Mouse (Mus musculus) limb, embryonic 14.5 days (tissue): ENCODE results near the gene Gm20388. TPM values are rescaled to one million over a fixed set of nuclear protein-coding genes. Genes with fewer than 3 reads are reported as not detected.

ENCODE experiments used
- ATAC-seq: fragments of 200-750 bp; cut with Nextera tagmentation; 2 replicates; pipeline ENCODE4 v1.8.0; 2017; ENCODE audit warnings: low read depth, moderate number of reproducible peaks, moderate TSS enrichment; ENCODE audit not compliant: low FRiP score
- DNase-seq: peaks from one replicate; pipeline ENCODE4 v3.0.0-alpha.2; 2015; ENCODE audit warnings: low spot score
- H3K27ac ChIP-seq: fragments of 300-500 bp; sonication (generic); replicated peaks from 2 replicates; pipeline ENCODE4 v1.5.1; 2014; ENCODE audit warnings: low read depth, mild to moderate bottlenecking, low read length, moderate library complexity, mixed read lengths
- H3K27me3 ChIP-seq: fragments of 300-500 bp; sonication (generic); 2 replicates; pipeline ENCODE4 v1.6.1; 2014; ENCODE audit warnings: low read length, mixed read lengths; ENCODE audit not compliant: control insufficient read depth, insufficient read depth
- H3K36me3 ChIP-seq: fragments of 300-500 bp; sonication (generic); 2 replicates; pipeline ENCODE4 v1.6.1; 2014; ENCODE audit warnings: mild to moderate bottlenecking, low read length, moderate library complexity, mixed read lengths; ENCODE audit not compliant: control insufficient read depth, insufficient read depth
- H3K4me1 ChIP-seq: fragments of 300-500 bp; sonication (generic); 2 replicates; pipeline ENCODE4 v1.6.1; 2014; ENCODE audit warnings: antibody characterized with exemption, low read length, mixed read lengths; ENCODE audit not compliant: control insufficient read depth, insufficient read depth
- H3K4me2 ChIP-seq: fragments of 300-500 bp; sonication (generic); replicated peaks from 2 replicates; pipeline ENCODE4 v1.6.1; 2014; ENCODE audit warnings: low read depth, mild to moderate bottlenecking, low read length, moderate library complexity; ENCODE audit not compliant: severe bottlenecking
- H3K4me3 ChIP-seq: fragments of 300-500 bp; sonication (generic); replicated peaks from 2 replicates; pipeline ENCODE4 v1.5.1; 2014; ENCODE audit warnings: low read length
- H3K9ac ChIP-seq: fragments of 300-500 bp; sonication (generic); 2 replicates; pipeline ENCODE4 v1.6.1; 2014; ENCODE audit warnings: mild to moderate bottlenecking, low read depth, low read length, moderate library complexity; ENCODE audit not compliant: severe bottlenecking
- H3K9me3 ChIP-seq: fragments of 300-500 bp; sonication (generic); 2 replicates; pipeline ENCODE4 v1.6.1; 2016; ENCODE audit warnings: low read length; ENCODE audit not compliant: control insufficient read depth
- POLR2A ChIP-seq: fragments of 200-500 bp; IDR thresholded peaks from 2 replicates; pipeline ENCODE4 v1.8.0; 2012; ENCODE audit warnings: inconsistent platforms, mild to moderate bottlenecking, moderate library complexity, borderline replicate concordance; ENCODE audit not compliant: insufficient read depth, insufficient read length; ENCODE audit errors: extremely low read depth
- WGBS: fragments of 180-500 bp; shearing (Covaris S2); extraction: QIAGEN DNeasy Blood & Tissue Kit; methylation state at CpG from one replicate; pipeline ENCODE4 v1.1.7; 2014; 5-methylcytosine and 5-hydroxymethylcytosine counted together
- polyA plus RNA-seq, 2 experiments: library from polyadenylated mRNA; depleted of rRNA in 1 of 2; stranded (reverse) in 1 of 2; unstranded in 1 of 2; fragments of >200 nt; fragmentation: Nextera tagmentation in 1 of 2; extraction: Ambion mirVana in 1 of 2; gene quantifications; 2 replicates each; pipeline versions ENCODE4 v1.2.1 to v1.2.3; 2012 to 2014

The Gm20388 gene
- polyA plus RNA-seq, 2 experiments, result 1.9 to 49.9 TPM

- H3K4me3 ChIP-seq, result no peak overlapping the region
- no peak overlapping the region for H3K4me2 ChIP-seq
- DNase-seq, result no peak
- no peak for TF ChIP-seq POLR2A
- no peaks in the 10 kb centered on the region for H3K36me3 ChIP-seq
- H3K4me1 ChIP-seq, result no peaks in the 10 kb centered on the region
- peaks cover 99% of the 10 kb centered on the region for H3K27me3 ChIP-seq
- H3K9me3 ChIP-seq, result no peaks in the 10 kb centered on the region
- ATAC-seq, result no peak
- no peak overlapping the region for H3K9ac ChIP-seq
- no peak overlapping the region for H3K27ac ChIP-seq
- WGBS, result 4% methylated on average over 13 of the region's 13 CpGs
Measured at GRCm38 (mm10) chr8:120884881-120885280, 974.2 kb downstream of the Gm20388 start.

- Histone ChIP-seq H3K9ac (no peak overlapping the region), H3K36me3 (no peaks in the 10 kb centered on the region), H3K27ac (no peak overlapping the region), H3K27me3 (peaks cover 96% of the 10 kb centered on the region), H3K4me3 (no peak overlapping the region), H3K4me2 (no peak overlapping the region), H3K9me3 (no peaks in the 10 kb centered on the region), H3K4me1 (no peaks in the 10 kb centered on the region)
- ATAC-seq, result no peak
- TF ChIP-seq POLR2A, result no peak
- no peak for DNase-seq
- 1% methylated on average over 10 of the region's 10 CpGs for WGBS
Measured at GRCm38 (mm10) chr8:120887254-120887653, 976.6 kb downstream of the Gm20388 start.

- no peaks in the 10 kb centered on the region for H3K4me1 ChIP-seq
- 9% methylated on average over 5 of the region's 5 CpGs for WGBS
- DNase-seq (no peak), ATAC-seq (no peak)
- no peak for TF ChIP-seq POLR2A
- no peak overlapping the region for H3K4me2 ChIP-seq
- no peak overlapping the region for H3K9ac ChIP-seq
- H3K27me3 ChIP-seq, result peaks cover 96% of the 10 kb centered on the region
- no peaks in the 10 kb centered on the region for H3K9me3 ChIP-seq
- no peaks in the 10 kb centered on the region for H3K36me3 ChIP-seq
- no peak overlapping the region for H3K27ac ChIP-seq
- no peak overlapping the region for H3K4me3 ChIP-seq
Measured at GRCm38 (mm10) chr8:120888005-120888404, 977.4 kb downstream of the Gm20388 start.

- Histone ChIP-seq H3K36me3 (no peaks in the 10 kb centered on the region), H3K4me2 (no peak overlapping the region), H3K4me1 (no peaks in the 10 kb centered on the region), H3K4me3 (no peak overlapping the region), H3K27me3 (peaks cover 96% of the 10 kb centered on the region), H3K27ac (no peak overlapping the region), H3K9me3 (no peaks in the 10 kb centered on the region), H3K9ac (no peak overlapping the region)
- 88% methylated on average over 4 of the region's 4 CpGs for WGBS
- no peak for TF ChIP-seq POLR2A
- DNase-seq (no peak), ATAC-seq (no peak)
Measured at GRCm38 (mm10) chr8:120889189-120889588, 978.5 kb downstream of the Gm20388 start.

GRCm38 (mm10) chr8:120890068-120890467 is 979.4 kb downstream of the Gm20388 start:
- DNase-seq, result no peak

GRCm38 (mm10) chr8:120895009-120895408 is 984.4 kb downstream of the Gm20388 start:
- no peak overlapping the region for H3K4me2 ChIP-seq
- peaks cover 11% of the 10 kb centered on the region for H3K4me1 ChIP-seq
- no peak overlapping the region for H3K4me3 ChIP-seq
- no peak overlapping the region for H3K27ac ChIP-seq
- DNase-seq (no peak), ATAC-seq (no peak)
- H3K9me3 ChIP-seq, result no peaks in the 10 kb centered on the region; the same call in 1 of the 2 replicates
- peaks cover 68% of the 10 kb centered on the region for H3K27me3 ChIP-seq
- no peaks in the 10 kb centered on the region for H3K36me3 ChIP-seq
- 6% methylated on average over 4 of the region's 4 CpGs for WGBS
- no peak for TF ChIP-seq POLR2A
- no peak overlapping the region for H3K9ac ChIP-seq

More at GRCm38 (mm10) chr8:120890068-120890467, 979.4 kb downstream of the Gm20388 start:
- Histone ChIP-seq H3K27ac (no peak overlapping the region), H3K36me3 (no peaks in the 10 kb centered on the region), H3K4me2 (no peak overlapping the region), H3K4me3 (no peak overlapping the region), H3K9me3 (no peaks in the 10 kb centered on the region), H3K4me1 (no peaks in the 10 kb centered on the region), H3K27me3 (peaks cover 96% of the 10 kb centered on the region), H3K9ac (no peak overlapping the region)
- no peak for ATAC-seq
- under 1% methylated on average over 11 of the region's 11 CpGs for WGBS
- TF ChIP-seq POLR2A, result no peak
